Mouse (Mus musculus) bone marrow macrophage, adult 2 months (primary cell): ENCODE data around the gene Map2k1.

Experiments
- CTCF ChIP-seq: IDR thresholded peaks from 2 replicates; pipeline ENCODE4 v1.5.1; 2012; ENCODE audit warnings: low read depth, mild to moderate bottlenecking, low read length, moderate library complexity
- POLR2A ChIP-seq: IDR thresholded peaks from 2 replicates; pipeline ENCODE4 v1.6.1; 2012; ENCODE audit warnings: mild to moderate bottlenecking, low read depth, low read length, borderline replicate concordance

DNA sequence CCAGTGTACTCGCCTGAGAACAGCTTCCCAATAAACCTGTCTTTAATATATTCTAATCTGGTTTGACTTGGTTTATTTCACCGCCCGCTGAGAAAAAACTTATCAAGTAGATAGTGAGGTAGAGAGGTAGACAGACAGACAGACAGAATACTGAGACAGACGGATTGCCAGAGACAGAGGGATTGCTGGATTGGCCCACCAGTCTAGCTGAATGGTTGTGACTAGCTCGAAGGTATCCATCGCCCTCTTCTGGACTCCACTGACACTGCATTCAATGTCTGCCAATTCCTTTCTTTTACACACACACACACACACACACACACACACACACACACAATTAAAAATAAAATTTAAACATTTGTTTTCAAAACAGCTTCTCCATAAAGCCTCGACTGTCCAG lies 19.2 kb upstream of the Map2k1 start:
- TF ChIP-seq CTCF (peak; percentile 34; the same call in 1 of the 2 replicates), POLR2A (no peak)
